Mouse (Mus musculus) thymus, adult 2 months (tissue): Measurements from ENCODE around the gene Snap91.

ENCODE experiments used
- CTCF ChIP-seq: fragments of 200-500 bp; IDR thresholded peaks from 2 replicates; pipeline ENCODE4 v1.5.1; 2012; ENCODE audit warnings: mild to moderate bottlenecking, control low read depth, low read length, moderate library complexity, borderline replicate concordance; ENCODE audit not compliant: control insufficient read depth, poor library complexity, insufficient read depth; ENCODE audit errors: extremely low read depth
- POLR2A ChIP-seq: fragments of 200-500 bp; IDR thresholded peaks from 2 replicates; pipeline ENCODE4 v1.6.1; 2012; ENCODE audit warnings: mild to moderate bottlenecking, low read length, control low read depth, moderate library complexity; ENCODE audit not compliant: control insufficient read depth, poor library complexity, insufficient read depth; ENCODE audit errors: extremely low read depth

DNA sequence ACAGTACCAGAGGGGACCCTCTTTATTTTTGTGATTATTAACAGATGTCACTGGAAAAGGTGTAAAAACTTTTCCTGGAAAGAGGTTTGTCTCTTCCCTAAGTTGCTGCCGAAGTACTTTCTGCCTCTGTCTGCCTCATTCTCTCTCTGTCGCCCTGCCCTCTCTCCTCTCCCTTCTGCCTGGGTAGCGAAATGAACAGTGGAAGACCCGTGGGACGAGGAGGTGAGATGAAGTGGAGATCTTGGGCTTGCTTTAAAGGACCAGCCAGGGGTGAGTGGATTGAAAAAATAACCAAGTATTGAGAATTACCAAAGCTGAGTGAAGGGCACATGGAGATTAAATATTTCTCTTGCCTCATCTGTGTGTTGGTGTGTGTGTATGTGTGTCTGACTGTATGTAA, 136.4 kb downstream of the Snap91 start:
- TF ChIP-seq POLR2A (no peak), CTCF (no peak)
